Mouse (Mus musculus) small intestine, adult 2 months (tissue): ENCODE results near the gene Naaladl1. TPM values are rescaled to one million over a fixed set of nuclear protein-coding genes. Genes with fewer than 3 reads are reported as not detected.

Experiments used
- H3K27ac ChIP-seq: fragments of 200-500 bp; 2 replicates; pipeline ENCODE4 v1.5.1; 2012; ENCODE audit warnings: low read depth, low read length, control low read depth, inconsistent platforms; ENCODE audit not compliant: insufficient read depth
- H3K27me3 ChIP-seq: fragments of 200-500 bp; 2 replicates; pipeline ENCODE4 v1.6.1; 2012; ENCODE audit warnings: mild to moderate bottlenecking, moderate library complexity, low read length, inconsistent platforms; ENCODE audit not compliant: control insufficient read depth, insufficient read depth
- H3K36me3 ChIP-seq: fragments of 200-500 bp; 2 replicates; pipeline ENCODE4 v1.6.1; 2012; ENCODE audit warnings: mild to moderate bottlenecking, low read length, control low read depth, inconsistent platforms; ENCODE audit not compliant: control insufficient read depth, insufficient read depth
- H3K4me1 ChIP-seq: fragments of 200-500 bp; 2 replicates; pipeline ENCODE4 v1.6.1; 2012; ENCODE audit warnings: low read length, inconsistent platforms, mixed read lengths; ENCODE audit not compliant: control insufficient read depth, insufficient read depth, insufficient read length
- H3K4me3 ChIP-seq: fragments of 200-500 bp; 2 replicates; pipeline ENCODE4 v1.5.1; 2012; ENCODE audit warnings: low read depth, mild to moderate bottlenecking, control low read depth, inconsistent platforms, low read length, moderate library complexity
- CTCF ChIP-seq: fragments of 200-500 bp; IDR thresholded peaks from 2 replicates; pipeline ENCODE4 v1.5.1; 2012; ENCODE audit warnings: low read depth, mild to moderate bottlenecking, control low read depth, inconsistent platforms, low read length, moderate library complexity, mixed read lengths; ENCODE audit not compliant: insufficient replicate concordance, insufficient read length; ENCODE audit errors: extremely low read depth
- POLR2A ChIP-seq: fragments of 200-500 bp; IDR thresholded peaks from 2 replicates; pipeline ENCODE4 v1.6.1; 2012; ENCODE audit warnings: low read depth, mild to moderate bottlenecking, control low read depth, inconsistent platforms, low read length, moderate library complexity
- WGBS: fragments of 180-500 bp; shearing (Covaris S2); methylation state at CpG from one replicate; pipeline ENCODE4 v1.1.7; 2018; 5-methylcytosine and 5-hydroxymethylcytosine counted together
- polyA plus RNA-seq: library from polyadenylated mRNA; depleted of rRNA; stranded (reverse); fragments of >200 nt; gene quantifications from 2 replicates; pipeline ENCODE4 v1.2.3, GENCODE M21; 2012; rRNA removed

Gene Naaladl1
- polyA plus RNA-seq: 46.7 and 1,874 TPM in 2 replicates

GRCm38 (mm10) chr19:6105586-6105985, at the start of gene Naaladl1:
Gene Naaladl1 (plus strand): TSS chr19:6105782.
- WGBS: 38% methylated on average over 7 of the region's 7 CpGs
- H3K4me3 ChIP-seq: peak within 1 kb of the TSS; percentile 64
- H3K27ac ChIP-seq: peak within 1 kb of the TSS; percentile 71
- H3K36me3 ChIP-seq: peaks cover 21% of the 10 kb centered on the region; the same call in 1 of the 2 replicates
- H3K27me3 ChIP-seq: no peaks in the 10 kb centered on the region
- peaks cover 19% of the 10 kb centered on the region for H3K4me1 ChIP-seq
- no peak for TF ChIP-seq CTCF
- TF ChIP-seq POLR2A: peak; percentile 95

- no peaks in the 10 kb centered on the region for H3K27me3 ChIP-seq
- no peak for TF ChIP-seq POLR2A
- no peak for TF ChIP-seq CTCF
- H3K36me3 ChIP-seq: peaks cover 38% of the 10 kb centered on the region
- 0 out of 2 replicates have a peak, but pooled peaks cover 2% of the 10 kb centered on the region for H3K4me1 ChIP-seq
- WGBS: 29% methylated on average over 4 of the region's 4 CpGs
- H3K27ac ChIP-seq: no peak overlapping the region
- H3K4me3 ChIP-seq: no peak overlapping the region
Measured at GRCm38 (mm10) chr19:6056696-6057095, 48.9 kb upstream of the Naaladl1 start.

GRCm38 (mm10) chr19:6057313-6058096, 48.1 kb upstream of the Naaladl1 start, which contains the start of the genes Mrpl49 and Fau:
Gene Mrpl49 (minus strand): TSS chr19:6057785.
Gene Fau (plus strand): TSS chr19:6057844.
- WGBS: under 1% methylated on average over 63 of the region's 63 CpGs
- Histone ChIP-seq H3K27ac (peak within 1 kb of the TSS; percentile 92), H3K4me1 (peaks cover 7% of the 10 kb centered on the region), H3K27me3 (no peaks in the 10 kb centered on the region), H3K4me3 (peak within 1 kb of the TSS; percentile 81), H3K36me3 (peaks cover 30% of the 10 kb centered on the region)
- no peak for TF ChIP-seq CTCF
- TF ChIP-seq POLR2A: peak; percentile 81

- Histone ChIP-seq H3K4me1 (peaks cover 7% of the 10 kb centered on the region), H3K4me3 (peak overlapping the region; percentile 81), H3K27ac (peak overlapping the region; percentile 92), H3K36me3 (peaks cover 21% of the 10 kb centered on the region), H3K27me3 (no peaks in the 10 kb centered on the region)
- TF ChIP-seq POLR2A (no peak), CTCF (peak; percentile 4; the same call in 1 of the 2 replicates)
- 10% methylated on average over 5 of the region's 5 CpGs for WGBS
Measured at GRCm38 (mm10) chr19:6058513-6058912, 47.1 kb upstream of the Naaladl1 start.

GRCm38 (mm10) chr19:6058966-6059365, 46.6 kb upstream of the Naaladl1 start:
- no peak for TF ChIP-seq CTCF
- no peak for TF ChIP-seq POLR2A
- H3K27ac ChIP-seq: peak overlapping the region; percentile 92
- 24% methylated on average over 5 of the region's 5 CpGs for WGBS
- peaks cover 7% of the 10 kb centered on the region for H3K4me1 ChIP-seq
- peak overlapping the region; percentile 30; the same call in 1 of the 2 replicates for H3K4me3 ChIP-seq
- H3K36me3 ChIP-seq: peaks cover 16% of the 10 kb centered on the region
- no peaks in the 10 kb centered on the region for H3K27me3 ChIP-seq

GRCm38 (mm10) chr19:6061021-6061533, 44.5 kb upstream of the Naaladl1 start, which contains the start of gene Znhit2:
Gene Znhit2 (plus strand): TSS chr19:6061192.
- Histone ChIP-seq H3K4me1 (peaks cover 7% of the 10 kb centered on the region), H3K27me3 (no peaks in the 10 kb centered on the region), H3K36me3 (peaks cover 7% of the 10 kb centered on the region), H3K27ac (peak within 1 kb of the TSS; percentile 88), H3K4me3 (peak within 1 kb of the TSS; percentile 97)
- WGBS: under 1% methylated on average over 58 of the region's 58 CpGs
- TF ChIP-seq CTCF: no peak
- peak; percentile 86 for TF ChIP-seq POLR2A
